Comparison of ENCODE assay signal across 8 mouse cellular contexts in genomic region chr13:52583943-52584562, GRCm38 (mm10). TPM values are rescaled to one million over a fixed set of nuclear protein-coding genes. Genes with fewer than 3 reads are reported as not detected.
DNase-seq lines count a peak whose midpoint lies in the region; ATAC-seq and TF ChIP-seq lines count a peak whose summit lies in the region.

No protein-coding gene starts in this region.

- intact Hi-C loops in heart, postnatal 10 days (cut with DNase I): no loop called here

- H3K4me1 ChIP-seq in heart, embryonic 11.5 days (ENCODE audit: control insufficient read depth, insufficient read depth, low read length): no peaks in the 10 kb centered on the region
- H3K4me1 ChIP-seq in E14TG2a.4 (replicated peaks; ENCODE audit: low read depth, low read length): peaks cover 53% of the 10 kb centered on the region
- H3K4me1 ChIP-seq in heart, embryonic 16.5 days (ENCODE audit: control insufficient read depth, insufficient read depth, low read length): no peaks in the 10 kb centered on the region; the same call in 1 of the 2 replicates
- peaks cover 13% of the 10 kb centered on the region for H3K4me1 ChIP-seq in liver, embryonic 15.5 days (replicated peaks)

- H3K9me3 ChIP-seq in heart, embryonic 11.5 days (replicated peaks; ENCODE audit: control insufficient read depth, low read length): no peaks in the 10 kb centered on the region
- 0 out of 2 replicates have a peak, but pooled peaks cover 4% of the 10 kb centered on the region for H3K9me3 ChIP-seq in E14TG2a.4 (ENCODE audit: low read length)
- H3K9me3 ChIP-seq in heart, embryonic 16.5 days (replicated peaks; ENCODE audit: control insufficient read depth, low read length): no peaks in the 10 kb centered on the region
- no peaks in the 10 kb centered on the region for H3K9me3 ChIP-seq in liver, embryonic 15.5 days (replicated peaks)

- peak overlapping the region; percentile 69 for H3K4me3 ChIP-seq in heart, embryonic 11.5 days (ENCODE audit: low read depth, low read length)
- H3K4me3 ChIP-seq in E14TG2a.4 (replicated peaks; ENCODE audit: low read length): peak overlapping the region; percentile 88
- H3K4me3 ChIP-seq in heart, embryonic 16.5 days (ENCODE audit: low read length): peak overlapping the region; percentile 80
- peak overlapping the region; percentile 64 for H3K4me3 ChIP-seq in liver, embryonic 15.5 days (replicated peaks)

- no peak for DNase-seq in heart, postnatal 10 days
- DNase-seq in urinary bladder, postnatal 36 days (ENCODE audit: low spot score in 2 of 2): no peak
- no peak for DNase-seq in left cerebral cortex, adult 9 months (ENCODE audit: low spot score in 2 of 2)

- peak overlapping the region; percentile 79 for H3K9ac ChIP-seq in heart, embryonic 11.5 days (ENCODE audit: low read depth, low read length)
- peak overlapping the region; percentile 87 for H3K9ac ChIP-seq in heart, embryonic 16.5 days (ENCODE audit: low read length)
- no peak overlapping the region for H3K9ac ChIP-seq in liver, embryonic 15.5 days

- H3K27ac ChIP-seq in heart, embryonic 11.5 days (ENCODE audit: low read depth, low read length): no peak overlapping the region
- no peak overlapping the region for H3K27ac ChIP-seq in heart, embryonic 16.5 days (ENCODE audit: low read length)
- H3K27ac ChIP-seq in liver, embryonic 15.5 days (replicated peaks): no peak overlapping the region

- H3K27me3 ChIP-seq in heart, embryonic 11.5 days (ENCODE audit: control insufficient read depth, insufficient read depth, low read length): no peaks in the 10 kb centered on the region
- no peaks in the 10 kb centered on the region for H3K27me3 ChIP-seq in E14TG2a.4 (ENCODE audit: insufficient read depth, low read length)
- no peaks in the 10 kb centered on the region for H3K27me3 ChIP-seq in heart, embryonic 16.5 days (ENCODE audit: control insufficient read depth, insufficient read depth, low read length)
- peaks cover 14% of the 10 kb centered on the region for H3K27me3 ChIP-seq in liver, embryonic 15.5 days

- peak overlapping the region; percentile 81 for H3K4me2 ChIP-seq in heart, embryonic 11.5 days
- peak overlapping the region; percentile 94 for H3K4me2 ChIP-seq in heart, embryonic 16.5 days (ENCODE audit: low read depth, low read length)
- H3K4me2 ChIP-seq in liver, embryonic 15.5 days: peak overlapping the region; percentile 85

- H3K36me3 ChIP-seq in heart, embryonic 11.5 days (ENCODE audit: control insufficient read depth, insufficient read depth, low read length): no peaks in the 10 kb centered on the region
- H3K36me3 ChIP-seq in E14TG2a.4 (ENCODE audit: insufficient read depth, low read length): peaks cover 5% of the 10 kb centered on the region; the same call in 1 of the 2 replicates
- H3K36me3 ChIP-seq in heart, embryonic 16.5 days (ENCODE audit: control insufficient read depth, insufficient read depth): no peaks in the 10 kb centered on the region
- H3K36me3 ChIP-seq in liver, embryonic 15.5 days (replicated peaks): no peaks in the 10 kb centered on the region

- TF ChIP-seq CTCF in E14TG2a.4 (conservative IDR thresholded peaks at IDR 0.05; ENCODE audit: low read length): no peak

- 24% methylated on average over 13 of the region's 13 CpGs for WGBS in heart, embryonic 11.5 days (ENCODE audit: insufficient replicate concordance)
- 17% methylated on average over 13 of the region's 13 CpGs for WGBS in heart, embryonic 16.5 days
- 12% methylated on average over 13 of the region's 13 CpGs for WGBS in liver, embryonic 15.5 days (ENCODE audit: insufficient replicate concordance)

- ATAC-seq in heart, embryonic 11.5 days (replicated peaks; ENCODE audit: insufficient number of reproducible peaks, low FRiP score, low TSS enrichment): no peak
- ATAC-seq in heart, embryonic 16.5 days (replicated peaks; ENCODE audit: extremely low read depth, insufficient read depth, low FRiP score): no peak
- no peak for ATAC-seq in liver, embryonic 15.5 days (ENCODE audit: insufficient read depth)
- ATAC-seq in monocyte, adult 5-6 weeks (replicated peaks; ENCODE audit: insufficient number of reproducible peaks, low FRiP score, low TSS enrichment, poor library complexity, severe bottlenecking): no peak

RNA-seq across cellular contexts. Expression of gene Syk, which starts 1.1 kb away (rescaled TPM):
- 6.4 and 8.3 TPM in 2 replicates for polyA plus RNA-seq in heart, embryonic 11.5 days (2014; fragmentation: Nextera tagmentation; extraction: Ambion mirVana)
- 10 to 100 TPM; 17.6 to 22.0 TPM for total RNA-seq in heart, postnatal 10 days (2021)
- polyA plus RNA-seq in heart, embryonic 16.5 days (2015; fragmentation: Nextera tagmentation; extraction: Ambion mirVana): 7.9 and 8.7 TPM in 2 replicates
- 5.1 and 5.5 TPM in 2 replicates for polyA plus RNA-seq in liver, embryonic 15.5 days (2015; fragmentation: Nextera tagmentation; extraction: Ambion mirVana)
- total RNA-seq in monocyte, adult 5-6 weeks (2017): 284 to 318 TPM (median 288 TPM) in 3 replicates

RNA-seq across cellular contexts. Expression of gene Diras2, which starts 53.0 kb away (rescaled TPM):
- polyA plus RNA-seq in heart, embryonic 11.5 days (2014; fragmentation: Nextera tagmentation; extraction: Ambion mirVana): 0.77 and 0.99 TPM in 2 replicates
- total RNA-seq in heart, postnatal 10 days (2021): 1 to 10 TPM in 1 of 2 experiments, under 1 TPM in 1; 0.79 to 1.4 TPM
- polyA plus RNA-seq in heart, embryonic 16.5 days (2015; fragmentation: Nextera tagmentation; extraction: Ambion mirVana): 0.62 and 1.2 TPM in 2 replicates
- polyA plus RNA-seq in liver, embryonic 15.5 days (2015; fragmentation: Nextera tagmentation; extraction: Ambion mirVana): 0.05 and 0.09 TPM in 2 replicates
- 0.19 to 1.4 TPM (median 1.4 TPM) in 3 replicates for total RNA-seq in monocyte, adult 5-6 weeks (2017)
